Mouse (Mus musculus) stomach, embryonic 14.5 days (tissue): ENCODE measurements around the gene Gm4792. TPM values are rescaled to one million over a fixed set of nuclear protein-coding genes. Genes with fewer than 3 reads are reported as not detected.
A peak's percentile ranks its signal among the peaks of the same experiment; 100 is the strongest.

Experiments used
- ATAC-seq: fragments of 200-750 bp; cut with Nextera tagmentation; 2 replicates; pipeline ENCODE4 v1.8.0; 2017; ENCODE audit warnings: low read depth, moderate TSS enrichment; ENCODE audit not compliant: insufficient number of reproducible peaks, insufficient read depth, low FRiP score
- H3K27ac ChIP-seq: fragments of 300-500 bp; sonication (generic); 2 replicates; pipeline ENCODE4 v1.5.1; 2014; ENCODE audit warnings: mild to moderate bottlenecking, low read length, moderate library complexity, mixed read lengths
- H3K27me3 ChIP-seq: fragments of 300-500 bp; sonication (generic); 2 replicates; pipeline ENCODE4 v1.6.1; 2014; ENCODE audit warnings: low read length, control low read depth, mixed read lengths; ENCODE audit not compliant: control insufficient read depth, insufficient read depth
- H3K36me3 ChIP-seq: fragments of 300-500 bp; sonication (generic); 2 replicates; pipeline ENCODE4 v1.6.1; 2014; ENCODE audit warnings: mild to moderate bottlenecking, control low read depth, low read length, moderate library complexity, mixed read lengths; ENCODE audit not compliant: control insufficient read depth, insufficient read depth
- H3K4me1 ChIP-seq: fragments of 300-500 bp; sonication (generic); 2 replicates; pipeline ENCODE4 v1.6.1; 2014; ENCODE audit warnings: low read length, control low read depth, mixed read lengths; ENCODE audit not compliant: control insufficient read depth, insufficient read depth
- H3K4me2 ChIP-seq: fragments of 300-500 bp; sonication (generic); replicated peaks from 2 replicates; pipeline ENCODE4 v1.6.1; 2014; ENCODE audit warnings: low read depth, low read length, control low read depth
- H3K4me3 ChIP-seq: fragments of 300-500 bp; sonication (generic); 2 replicates; pipeline ENCODE4 v1.5.1; 2014; ENCODE audit warnings: low read depth, low read length, control low read depth
- H3K9ac ChIP-seq: fragments of 300-500 bp; sonication (generic); replicated peaks from 2 replicates; pipeline ENCODE4 v1.6.1; 2014; ENCODE audit warnings: low read depth, mild to moderate bottlenecking, control low read depth, low read length, moderate library complexity, mixed read lengths
- H3K9me3 ChIP-seq: fragments of 300-500 bp; sonication (generic); 2 replicates; pipeline ENCODE4 v1.6.1; 2016; ENCODE audit warnings: low read depth, low read length, control low read depth; ENCODE audit not compliant: control insufficient read depth
- WGBS: fragments of 180-500 bp; shearing (Covaris S2); extraction: QIAGEN DNeasy Blood & Tissue Kit; methylation state at CpG from one replicate; pipeline ENCODE4 v1.1.7; 2014; 5-methylcytosine and 5-hydroxymethylcytosine counted together
- polyA plus RNA-seq: library from polyadenylated mRNA; unstranded; fragments of >200 nt; fragmentation: Nextera tagmentation; extraction: Ambion mirVana; gene quantifications from 2 replicates; pipeline ENCODE4 v1.2.1, GENCODE M21; 2014

Gm4792 gene
- polyA plus RNA-seq, 1 experiment from 2014 or later, result not detected

DNA sequence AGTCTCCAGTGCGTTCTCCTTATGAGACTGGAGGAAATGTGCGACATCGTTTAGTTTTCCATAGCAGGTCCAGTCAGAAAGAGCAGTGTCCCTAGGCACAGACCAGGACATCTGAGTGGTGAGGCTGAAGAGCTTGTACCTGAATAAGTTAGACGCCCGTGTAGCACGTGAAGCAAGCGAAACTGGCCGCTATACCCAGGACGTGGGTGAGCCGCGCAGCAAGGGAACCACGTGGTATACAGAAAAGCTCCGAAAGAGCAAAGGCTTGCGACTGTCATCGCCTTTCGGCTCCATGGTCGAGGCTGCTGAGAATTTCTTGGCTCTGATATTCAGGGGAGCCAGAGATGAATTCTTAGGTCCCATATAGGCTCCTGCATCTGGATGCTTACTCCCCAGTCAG lies 43.0 kb upstream of the Gm4792 start:
- no peak overlapping the region for H3K27ac ChIP-seq
- H3K4me2 ChIP-seq, result 0 out of 2 replicates have a peak overlapping the region, but pooled peaks have one; percentile 10
- ATAC-seq, result no peak
- H3K4me1 ChIP-seq, result no peaks in the 10 kb centered on the region
- no peaks in the 10 kb centered on the region for H3K27me3 ChIP-seq
- no peaks in the 10 kb centered on the region for H3K9me3 ChIP-seq
- H3K4me3 ChIP-seq, result no peak overlapping the region
- H3K36me3 ChIP-seq, result no peaks in the 10 kb centered on the region
- no peak overlapping the region for H3K9ac ChIP-seq
- 74% methylated on average over 17 of the region's 17 CpGs for WGBS

DNA sequence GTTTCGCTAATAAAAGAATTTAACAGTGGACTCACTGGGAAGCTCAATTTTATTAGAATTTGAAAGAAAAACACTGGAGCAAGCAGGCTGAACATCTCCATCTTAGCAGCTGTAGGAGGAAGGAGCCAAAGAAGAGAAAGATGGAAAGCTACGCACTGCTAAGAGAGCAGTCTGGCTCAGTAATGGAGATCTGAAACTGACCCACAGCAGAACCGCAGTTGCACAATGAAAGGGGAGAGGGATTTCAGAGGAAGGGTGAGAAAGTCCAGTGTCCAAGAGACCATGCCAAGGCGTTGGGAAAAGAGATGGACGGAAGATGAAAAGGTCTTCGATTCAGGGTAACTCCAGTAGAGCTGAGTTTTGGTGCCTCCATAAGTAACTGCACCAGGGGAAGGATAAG lies 37.6 kb upstream of the Gm4792 start:
- no peak for ATAC-seq
- no peak overlapping the region for H3K27ac ChIP-seq
- no peaks in the 10 kb centered on the region for H3K9me3 ChIP-seq
- no peak overlapping the region for H3K4me2 ChIP-seq
- H3K27me3 ChIP-seq, result no peaks in the 10 kb centered on the region
- H3K4me3 ChIP-seq, result no peak overlapping the region
- no peaks in the 10 kb centered on the region for H3K4me1 ChIP-seq
- H3K36me3 ChIP-seq, result no peaks in the 10 kb centered on the region
- no peak overlapping the region for H3K9ac ChIP-seq
- WGBS, result 92% methylated on average over 6 of the region's 6 CpGs

DNA sequence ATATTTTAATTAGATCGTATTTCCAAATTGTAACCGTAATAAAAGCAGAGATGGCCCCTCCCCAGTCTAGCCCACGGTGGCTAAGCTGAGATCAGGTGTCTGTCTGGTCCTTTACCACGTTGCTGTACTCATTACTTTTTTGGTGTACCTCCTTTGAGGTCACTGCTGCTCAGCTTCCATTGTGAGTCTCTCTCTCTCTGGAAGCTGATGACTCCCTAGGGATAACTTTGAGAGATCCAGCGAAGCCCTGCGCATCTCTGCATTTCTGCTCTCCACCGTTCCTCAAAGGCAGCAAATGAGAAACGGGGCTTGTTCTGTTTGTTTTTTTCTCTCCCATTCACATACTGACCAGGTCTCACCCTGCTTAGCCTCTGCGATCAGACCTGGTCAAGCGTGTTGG lies 36.5 kb upstream of the Gm4792 start:
- Histone ChIP-seq H3K27ac (no peak overlapping the region), H3K4me2 (no peak overlapping the region), H3K9me3 (no peaks in the 10 kb centered on the region), H3K4me1 (0 out of 2 replicates have a peak, but pooled peaks cover 1% of the 10 kb centered on the region), H3K36me3 (no peaks in the 10 kb centered on the region), H3K4me3 (no peak overlapping the region), H3K9ac (no peak overlapping the region), H3K27me3 (no peaks in the 10 kb centered on the region)
- ATAC-seq, result no peak
- WGBS, result 81% methylated on average over 10 of the region's 10 CpGs

DNA sequence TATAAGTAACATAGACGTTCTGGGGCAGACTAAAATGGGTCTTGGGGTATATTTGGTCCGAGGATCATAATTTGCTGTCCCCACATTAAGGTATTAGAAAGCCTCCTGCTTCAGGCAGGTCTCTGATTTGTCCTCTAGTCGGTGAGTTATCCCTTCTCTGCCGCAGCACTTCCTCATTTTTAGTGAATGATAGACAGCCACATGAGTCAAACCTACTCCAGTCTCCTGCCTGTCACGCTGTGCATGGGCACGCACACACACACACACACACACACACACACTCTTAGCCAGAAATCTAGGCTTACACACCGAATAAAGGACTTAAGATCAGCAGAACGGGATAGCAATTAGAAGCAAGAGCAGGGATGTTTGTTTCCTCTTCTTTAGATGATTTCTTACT lies 34.8 kb upstream of the Gm4792 start:
- H3K4me2 ChIP-seq, result no peak overlapping the region
- no peaks in the 10 kb centered on the region for H3K9me3 ChIP-seq
- H3K27ac ChIP-seq, result no peak overlapping the region
- WGBS, result 85% methylated on average over 8 of the region's 8 CpGs
- ATAC-seq, result no peak
- 0 out of 2 replicates have a peak, but pooled peaks cover 3% of the 10 kb centered on the region for H3K4me1 ChIP-seq
- no peaks in the 10 kb centered on the region for H3K36me3 ChIP-seq
- H3K4me3 ChIP-seq, result no peak overlapping the region
- H3K27me3 ChIP-seq, result no peaks in the 10 kb centered on the region
- no peak overlapping the region for H3K9ac ChIP-seq

DNA sequence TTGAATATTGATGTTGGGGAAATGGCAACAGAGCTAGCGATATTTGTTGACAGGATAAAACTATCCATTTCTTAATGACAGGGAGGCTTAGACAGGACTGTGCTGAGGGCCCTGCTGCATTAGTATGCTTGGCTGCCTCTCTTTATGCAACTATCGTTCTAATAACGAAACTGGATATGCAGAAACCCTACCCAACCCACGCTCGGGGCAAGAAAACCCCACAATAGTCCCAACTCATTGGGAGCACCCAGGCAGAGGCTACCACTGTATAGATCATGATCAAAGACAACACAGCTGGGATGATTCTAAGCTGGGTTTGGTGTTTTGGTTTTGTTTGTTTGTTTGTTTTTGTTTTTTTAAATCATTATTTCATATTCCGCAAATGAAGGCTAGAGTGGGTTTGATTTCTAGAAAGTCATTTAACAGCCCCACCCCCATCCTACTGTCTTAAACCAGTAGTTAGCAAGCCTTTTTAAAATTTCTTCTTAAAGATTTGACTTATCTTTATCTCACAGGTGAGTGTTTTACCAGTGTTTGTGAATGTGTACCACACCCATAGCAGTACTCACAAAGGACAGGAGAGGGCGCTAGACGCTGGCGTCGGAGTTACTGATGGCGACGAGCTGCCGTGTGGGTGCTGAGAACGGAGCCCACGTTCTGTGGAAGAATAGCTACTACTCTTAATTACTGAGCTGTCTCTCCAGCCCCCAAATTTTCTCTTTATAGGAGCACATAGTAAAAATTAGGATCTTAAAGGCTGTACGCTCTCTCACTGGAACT lies 34.0 kb upstream of the Gm4792 start:
- ATAC-seq, result no peak
- 85% methylated on average over 16 of the region's 16 CpGs for WGBS

DNA sequence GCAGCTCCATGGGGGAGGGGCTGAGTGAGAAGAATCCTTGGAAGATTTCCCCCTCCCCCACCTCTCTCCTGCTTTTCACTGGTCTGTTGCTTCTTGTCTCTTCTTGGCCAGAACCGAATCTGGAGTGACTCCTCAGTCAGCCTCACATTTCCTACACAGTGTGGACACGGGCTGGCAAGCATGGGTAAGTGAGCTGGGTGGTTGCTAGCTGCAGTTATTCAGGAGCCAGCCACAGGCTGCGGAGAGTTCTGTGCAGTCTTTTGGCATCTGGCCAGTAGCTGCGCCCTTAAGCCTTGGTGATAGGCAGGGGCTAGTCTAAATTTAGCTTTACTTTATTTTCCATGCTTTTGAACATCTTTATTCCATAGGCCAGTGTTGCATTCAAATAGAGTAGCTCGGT lies 31.5 kb upstream of the Gm4792 start:
- Histone ChIP-seq H3K9me3 (no peaks in the 10 kb centered on the region), H3K36me3 (no peaks in the 10 kb centered on the region), H3K4me3 (no peak overlapping the region), H3K9ac (no peak overlapping the region), H3K4me2 (no peak overlapping the region), H3K27ac (no peak overlapping the region), H3K27me3 (no peaks in the 10 kb centered on the region), H3K4me1 (0 out of 2 replicates have a peak, but pooled peaks cover 3% of the 10 kb centered on the region)
- WGBS, result 34% methylated on average over 5 of the region's 5 CpGs
- ATAC-seq, result no peak; the same call in 1 of the 2 replicates

More for the DNA sequence above, 34.0 kb upstream of the Gm4792 start:
- Histone ChIP-seq H3K4me1 (0 out of 2 replicates have a peak, but pooled peaks cover 3% of the 10 kb centered on the region), H3K4me3 (no peak overlapping the region), H3K27me3 (no peaks in the 10 kb centered on the region), H3K36me3 (no peaks in the 10 kb centered on the region), H3K9ac (no peak overlapping the region), H3K4me2 (no peak overlapping the region), H3K9me3 (no peaks in the 10 kb centered on the region), H3K27ac (no peak overlapping the region)

DNA sequence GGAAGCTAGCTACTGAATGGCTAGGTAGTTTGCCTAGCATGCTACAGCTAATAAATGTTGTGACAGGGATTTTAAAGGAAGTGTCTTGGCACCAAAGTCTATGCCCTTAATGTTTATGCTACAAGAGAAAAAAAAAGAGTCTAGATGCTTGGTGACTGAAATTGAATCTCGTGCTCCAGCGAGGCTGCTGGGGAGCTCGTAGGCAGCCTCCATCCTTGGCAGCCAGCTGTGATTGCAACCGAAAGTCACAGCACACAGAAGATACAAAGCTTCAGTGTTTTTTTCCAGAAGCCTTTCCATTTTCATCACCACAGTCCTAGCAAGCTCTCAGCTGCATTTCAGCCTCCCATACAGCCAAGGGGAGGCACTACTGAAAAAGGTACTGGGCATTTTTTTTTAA lies 20.1 kb upstream of the Gm4792 start:
- no peaks in the 10 kb centered on the region for H3K9me3 ChIP-seq
- H3K4me3 ChIP-seq, result no peak overlapping the region
- no peak overlapping the region for H3K9ac ChIP-seq
- no peaks in the 10 kb centered on the region for H3K4me1 ChIP-seq
- no peaks in the 10 kb centered on the region for H3K27me3 ChIP-seq
- no peaks in the 10 kb centered on the region for H3K36me3 ChIP-seq
- H3K27ac ChIP-seq, result no peak overlapping the region
- ATAC-seq, result no peak
- WGBS, result 49% methylated on average over 4 of the region's 4 CpGs
- no peak overlapping the region for H3K4me2 ChIP-seq

DNA sequence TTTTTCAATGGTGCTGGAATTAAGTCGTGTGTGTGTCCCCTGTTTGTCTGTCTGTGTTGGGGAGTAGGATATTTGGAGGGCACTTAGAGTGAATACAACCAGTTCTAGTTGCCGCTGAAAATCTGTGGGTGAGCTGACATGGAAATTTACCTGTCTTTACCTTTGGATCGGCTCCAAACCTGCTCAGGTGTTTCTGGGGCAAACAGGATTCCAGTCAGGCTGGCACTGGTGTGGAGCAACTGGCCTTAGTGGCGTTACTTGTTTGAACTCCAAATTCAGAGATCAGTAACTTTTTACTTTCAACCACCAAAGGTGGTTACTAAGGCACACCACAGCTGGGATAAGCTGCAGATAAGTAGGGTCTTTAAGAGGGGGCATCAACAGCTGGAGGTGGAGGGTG lies 14.6 kb upstream of the Gm4792 start:
- Histone ChIP-seq H3K27me3 (0 out of 2 replicates have a peak, but pooled peaks cover 3% of the 10 kb centered on the region), H3K27ac (no peak overlapping the region), H3K4me3 (no peak overlapping the region), H3K4me2 (no peak overlapping the region), H3K9me3 (no peaks in the 10 kb centered on the region), H3K9ac (no peak overlapping the region), H3K36me3 (no peaks in the 10 kb centered on the region), H3K4me1 (peaks cover 4% of the 10 kb centered on the region; the same call in 1 of the 2 replicates)
- WGBS, result 79% methylated on average over 4 of the region's 4 CpGs
- ATAC-seq, result no peak
